Mouse (Mus musculus) mouse trophoblast stem cell (cell line): ENCODE results near the gene Vwce.

Source experiments
- in situ Hi-C, 2 experiments: fragments of 300-500 bp; cut with MseI, MboI; formaldehyde crosslinking; loops; 2 replicates in 1 of 2; 3 replicates in 1 of 2; pipeline ENCODE4 v1.15.1; 2025

Gene Vwce

DNA sequence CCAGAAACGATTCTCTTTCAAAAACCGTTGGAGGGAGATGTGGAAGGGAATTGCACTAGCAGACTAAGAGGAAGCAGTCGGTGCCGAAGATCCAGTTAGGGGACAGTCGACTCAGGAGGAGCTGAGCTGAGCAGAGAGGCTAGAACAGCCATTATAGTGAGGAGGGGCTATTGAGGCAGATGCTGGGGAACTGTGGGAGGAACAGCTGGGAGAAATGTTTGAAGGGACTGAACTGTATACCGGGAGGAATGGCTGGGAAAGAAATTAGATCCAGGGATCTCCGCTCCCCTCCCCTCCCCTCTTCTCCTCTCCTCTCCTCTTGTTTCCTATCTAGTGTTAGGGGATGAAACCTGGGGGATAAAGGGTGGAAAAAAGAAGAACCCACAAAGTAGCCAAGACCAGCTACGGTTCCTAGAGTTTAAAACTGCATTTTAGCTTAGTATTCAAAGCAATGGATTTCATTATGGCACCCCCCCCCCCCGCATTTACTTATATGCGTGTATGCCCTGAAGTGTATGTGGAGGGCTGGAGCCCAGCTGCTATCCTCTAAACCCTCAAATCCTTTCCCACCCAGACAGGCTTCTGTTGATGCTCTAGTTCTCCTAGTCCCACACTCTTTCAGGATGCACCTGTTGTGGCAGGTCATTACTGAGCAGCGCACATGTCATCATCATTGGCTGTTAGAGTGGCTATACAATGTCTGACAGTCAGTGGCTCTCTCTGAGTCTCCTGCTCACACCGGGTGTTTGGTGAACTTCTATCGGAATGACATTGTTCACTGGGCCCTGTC lies 6.8 kb downstream of the Vwce start:
- in situ Hi-C loops = no loop called here

GRCm38 (mm10) chr19:10645616-10646015 lies 11.6 kb downstream of the Vwce start:
- in situ Hi-C loops = no loop called here

DNA sequence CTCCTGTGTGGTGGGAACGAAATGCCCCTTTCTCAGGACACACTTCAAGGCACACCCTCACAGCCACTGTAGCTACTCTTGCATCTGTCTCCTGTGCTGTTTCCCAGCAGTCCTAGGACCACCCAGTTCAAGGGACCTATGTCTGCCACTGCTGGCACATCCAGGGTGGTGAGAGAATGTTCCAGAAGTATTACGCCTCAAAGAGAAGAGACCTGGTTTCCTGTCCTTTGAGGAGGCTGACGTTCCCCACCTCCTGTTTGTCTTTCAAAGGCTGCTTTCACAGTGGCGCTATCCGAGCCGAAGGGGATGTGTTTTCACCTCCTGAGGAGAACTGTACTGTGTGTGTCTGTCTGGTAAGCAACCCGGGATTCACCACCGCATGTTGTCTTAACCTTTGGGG lies 14.1 kb downstream of the Vwce start:
- in situ Hi-C loops = no loop called here

GRCm38 (mm10) chr19:10656058-10656457 lies 22.0 kb downstream of the Vwce start:
- in situ Hi-C loops = no loop called here

DNA sequence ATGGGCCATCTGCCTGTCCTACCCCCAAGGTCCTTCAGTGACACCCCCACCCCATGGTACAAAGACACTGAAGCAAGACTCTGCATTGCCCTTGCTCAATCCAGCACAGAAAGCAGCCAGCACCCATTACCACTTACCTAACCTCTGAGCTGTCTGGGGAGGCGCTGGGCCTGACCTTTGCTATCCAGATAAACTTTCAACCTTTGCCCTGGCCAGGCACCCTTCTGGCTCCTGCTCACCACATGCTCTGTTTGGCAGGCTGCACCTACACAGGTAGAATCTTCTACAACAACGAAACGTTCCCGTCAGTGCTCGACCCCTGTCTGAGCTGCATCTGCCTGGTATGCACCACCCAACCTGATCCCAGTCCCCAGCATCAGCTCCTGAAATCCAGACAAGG lies 23.7 kb downstream of the Vwce start:
- in situ Hi-C loops = no loop called here

DNA sequence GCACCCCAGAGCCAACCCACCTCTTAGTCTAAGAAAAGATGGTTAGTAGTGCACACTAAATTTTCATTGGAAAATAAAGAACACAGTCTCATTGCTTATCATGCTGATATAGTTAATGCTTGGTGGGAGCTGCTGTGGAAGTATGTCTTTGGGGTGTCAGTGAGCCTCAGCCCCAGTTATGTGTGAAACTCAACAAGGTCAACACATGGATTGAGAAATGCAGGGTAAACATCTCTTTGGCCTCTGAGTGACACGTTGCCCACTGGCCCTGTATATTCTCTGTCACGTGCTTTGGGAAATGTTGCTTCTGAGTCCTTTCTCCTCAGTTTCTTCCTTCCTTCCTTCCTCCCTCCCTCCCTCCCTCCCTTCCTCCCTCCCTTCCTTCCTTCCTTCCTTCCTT lies 24.4 kb downstream of the Vwce start:
- in situ Hi-C loops = no loop called here

DNA sequence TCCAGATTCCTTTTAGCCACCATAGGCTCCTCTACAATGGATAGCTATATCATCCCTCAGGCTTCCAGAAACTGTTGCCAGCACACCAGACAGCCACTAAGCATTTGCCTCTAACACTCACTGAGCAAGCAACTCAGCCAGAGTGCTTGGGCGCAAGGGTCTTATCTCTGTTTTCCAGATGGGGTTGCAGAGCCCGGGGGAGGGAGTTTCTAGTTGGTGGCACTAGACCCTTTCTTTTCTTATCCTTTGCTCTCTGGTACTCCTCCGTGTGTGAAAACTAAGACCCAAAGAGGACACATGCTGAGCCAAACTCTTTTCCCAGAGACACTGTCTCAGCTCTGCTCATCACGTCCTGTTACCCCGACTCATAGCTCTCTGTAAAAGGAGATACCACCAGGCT lies 27.4 kb downstream of the Vwce start:
- in situ Hi-C loops = no loop called here

- in situ Hi-C loops = no loop called here
Measured at GRCm38 (mm10) chr19:10661919-10662318, 27.9 kb downstream of the Vwce start.

GRCm38 (mm10) chr19:10662665-10663064 lies 28.7 kb downstream of the Vwce start:
- in situ Hi-C loops = no loop called here

DNA sequence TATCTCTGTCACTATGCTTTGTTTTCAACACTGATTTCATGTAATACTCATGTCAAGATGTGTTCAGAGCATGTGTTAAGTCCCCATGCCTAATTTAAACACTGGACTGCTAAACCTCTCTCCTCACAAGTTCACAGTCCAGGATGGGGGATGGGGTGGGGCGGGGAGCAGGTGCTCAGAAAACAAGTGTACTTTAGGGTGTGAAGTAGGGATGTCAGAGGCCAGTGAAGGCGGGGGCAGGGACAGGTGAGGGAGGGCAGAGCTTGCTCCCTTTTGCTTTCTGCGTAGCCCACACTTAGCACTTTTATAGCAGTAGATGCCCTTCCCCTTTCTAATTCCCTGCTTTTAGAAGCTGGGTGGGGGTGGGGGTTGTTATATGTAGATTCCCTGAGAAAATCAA lies 31.1 kb downstream of the Vwce start:
- in situ Hi-C loops = loop anchor here in 1 of 2 experiments (5.0 kb wide), 1 partner anchor 42 kb away; no protein-coding TSS in a partner anchor

GRCm38 (mm10) chr19:10665499-10665898 lies 31.5 kb downstream of the Vwce start:
- in situ Hi-C loops = loop anchor here in 1 of 2 experiments (5.0 kb wide), 1 partner anchor 42 kb away; no protein-coding TSS in a partner anchor

GRCm38 (mm10) chr19:10671319-10671718 lies 37.3 kb downstream of the Vwce start:
- in situ Hi-C loops = loop anchor here in 1 of 2 experiments (5.0 kb wide), 1 partner anchor 46 kb away; no protein-coding TSS in a partner anchor

DNA sequence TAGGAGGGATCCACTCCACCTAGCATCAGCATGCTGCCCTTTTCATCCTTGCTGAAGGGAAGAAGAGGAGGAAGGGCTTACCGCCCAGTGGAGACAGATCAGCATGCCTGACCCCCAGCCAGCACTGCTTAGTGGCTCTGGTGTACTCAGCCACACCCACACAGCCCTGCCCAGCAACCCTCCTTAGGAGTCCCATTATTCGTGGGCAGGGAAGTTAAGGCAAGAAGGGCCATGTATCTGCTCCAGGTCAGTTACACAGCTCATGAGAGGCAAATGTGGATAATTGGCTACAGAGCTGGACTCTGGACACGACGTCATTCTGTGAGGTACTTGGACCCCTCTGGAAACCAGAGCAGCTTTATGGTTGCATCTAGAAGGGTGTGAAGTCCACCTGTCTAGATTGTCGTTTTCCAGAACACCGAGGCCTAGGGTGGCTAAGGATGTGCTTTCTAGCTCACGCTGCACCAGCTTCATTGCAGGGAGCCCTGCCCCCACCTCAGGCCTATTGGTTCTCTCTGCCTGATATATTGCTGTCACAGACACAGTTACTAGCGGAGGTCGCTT lies 37.9 kb downstream of the Vwce start:
- in situ Hi-C loops = loop anchor here in 1 of 2 experiments (5.0 kb wide), 1 partner anchor 45 kb away; no protein-coding TSS in a partner anchor

- in situ Hi-C loops = loop anchor here in 1 of 2 experiments (5.0 kb wide), 1 partner anchor 44 kb away; no protein-coding TSS in a partner anchor
Measured at GRCm38 (mm10) chr19:10673275-10673674, 39.3 kb downstream of the Vwce start.

GRCm38 (mm10) chr19:10676656-10677055 lies 42.6 kb downstream of the Vwce start:
- in situ Hi-C loops = no loop called here

- in situ Hi-C loops = no loop called here
Measured at GRCm38 (mm10) chr19:10677915-10678771, 44.1 kb downstream of the Vwce start, which contains the start of gene Pga5. Pga5 (minus strand) TSS chr19:10678071.

GRCm38 (mm10) chr19:10678772-10679067 lies 44.7 kb downstream of the Vwce start:
- in situ Hi-C loops = no loop called here

DNA sequence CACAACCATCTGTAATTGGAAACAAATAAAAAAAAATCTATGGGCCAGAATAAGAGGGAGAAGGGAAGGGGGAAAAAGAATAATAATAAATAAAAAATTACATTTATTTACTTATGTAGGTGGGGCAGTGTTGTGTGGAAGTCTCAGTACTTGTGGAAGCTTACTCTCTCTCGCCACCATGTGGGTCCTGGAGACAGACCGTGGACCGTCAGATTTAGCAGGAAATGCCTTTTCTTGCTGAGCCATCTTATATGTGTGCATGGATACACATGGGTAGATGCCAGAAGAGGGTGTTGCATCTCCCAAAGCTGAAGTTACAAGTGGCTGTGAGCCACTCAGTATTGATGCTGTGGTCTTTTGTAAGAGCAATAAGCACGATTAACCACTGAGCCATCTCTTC lies 47.6 kb downstream of the Vwce start:
- in situ Hi-C loops = no loop called here

GRCm38 (mm10) chr19:10685081-10685480 lies 51.1 kb downstream of the Vwce start:
- in situ Hi-C loops = no loop called here

DNA sequence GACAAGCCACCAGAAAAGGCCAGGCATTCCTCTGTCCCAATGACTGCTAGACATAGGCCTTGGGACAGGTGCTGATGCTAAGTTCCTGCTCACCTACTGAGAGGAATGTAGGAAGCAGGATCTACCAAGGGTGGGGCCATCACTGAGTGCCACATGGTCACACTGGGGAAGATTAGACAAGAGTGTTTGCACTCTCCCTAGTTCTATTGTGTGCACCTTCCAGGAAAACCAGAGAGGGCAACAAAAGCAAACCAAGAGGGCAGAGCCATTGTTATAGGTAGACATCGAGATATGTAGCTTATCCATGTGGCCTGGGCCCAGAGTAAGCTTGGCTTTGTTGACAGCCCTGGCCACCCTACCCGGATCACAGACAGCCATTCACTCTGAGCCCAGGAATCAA lies 51.7 kb downstream of the Vwce start:
- in situ Hi-C loops = no loop called here

DNA sequence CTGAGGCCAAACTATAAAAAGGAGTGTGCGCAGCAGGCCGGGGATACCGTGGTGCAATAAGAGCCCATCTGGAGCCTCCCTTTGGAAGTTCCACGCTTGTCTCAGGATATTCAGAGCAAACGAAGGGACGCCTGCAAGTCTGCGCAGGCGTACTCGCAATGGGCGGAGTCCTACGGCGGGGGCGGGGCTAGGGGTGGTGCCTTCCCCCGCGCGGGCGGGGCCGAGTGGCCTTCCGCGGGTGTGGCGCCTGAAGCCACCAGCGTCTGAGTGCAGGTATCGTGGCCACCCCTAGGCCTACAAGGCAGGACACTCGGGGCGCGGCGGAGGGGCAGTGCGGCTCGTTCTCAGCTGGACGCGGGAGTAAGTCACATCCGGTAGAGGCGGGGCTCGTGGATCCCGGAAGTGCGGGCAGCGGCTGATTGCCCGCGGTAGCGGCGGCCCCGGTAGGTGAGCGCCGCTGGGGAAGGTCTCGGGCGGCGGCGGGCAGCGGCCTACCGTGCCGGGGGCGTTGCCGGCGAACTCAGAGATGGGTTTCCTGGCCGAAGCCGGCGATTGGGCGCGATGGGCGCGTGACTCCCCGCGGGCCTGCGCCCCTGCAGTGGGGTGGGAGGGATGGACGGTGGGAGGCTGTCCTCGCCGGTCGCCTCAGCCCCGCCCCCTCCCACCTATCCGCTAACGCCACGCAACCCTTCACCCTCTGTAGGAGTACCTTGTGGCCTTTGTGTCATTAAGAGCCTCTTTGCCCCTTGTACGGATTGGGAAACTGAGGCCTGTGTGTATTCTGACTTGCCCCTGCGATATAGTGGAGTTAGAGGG lies 54.7 kb downstream of the Vwce start, which contains the start of gene Vps37c:
TSS of gene Vps37c (plus strand) at position 199 of the 816 bp plus-strand sequence.
- in situ Hi-C loops = no loop called here
